Mouse (Mus musculus) layer of hippocampus, adult 9-11 months (tissue): ENCODE measurements around the gene Gmds.
A peak's percentile ranks its signal among the peaks of the same experiment; 100 is the strongest.

ENCODE experiments used
- DNase-seq: peaks from one replicate; pipeline ENCODE4 v3.0.0; 2022

Gmds gene

DNA sequence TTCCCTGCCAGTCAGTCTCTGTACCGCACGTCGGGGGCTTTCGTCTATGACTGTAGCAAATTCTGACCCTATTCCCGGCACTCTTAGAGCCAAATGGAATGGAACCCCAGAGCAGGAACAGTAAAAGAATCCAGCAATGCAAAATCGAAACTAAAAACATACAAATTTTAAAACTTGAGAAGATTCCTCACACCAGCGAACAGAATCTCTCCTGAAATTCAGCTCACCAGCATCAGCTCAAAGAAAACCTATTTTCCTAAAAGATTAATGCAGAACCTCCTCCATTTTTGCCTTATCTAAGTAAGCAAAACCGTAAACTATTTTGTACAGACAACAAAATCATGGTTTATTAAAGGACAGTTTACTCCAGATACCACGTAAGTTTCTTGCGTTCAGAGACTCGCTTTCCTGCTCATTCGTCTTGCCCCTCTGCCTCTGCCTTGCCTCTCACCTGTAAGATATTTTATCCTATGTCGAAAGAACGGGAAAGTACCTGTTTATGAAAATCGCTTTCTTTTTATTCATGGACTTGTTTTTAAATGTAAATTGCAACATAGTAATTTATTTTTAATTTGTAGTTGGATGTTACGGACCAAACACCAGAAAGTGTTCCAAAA, 529.6 kb downstream of the Gmds start:
- no peak for DNase-seq

- no peak for DNase-seq
Observed at GRCm38 (mm10) chr13:31808116-31808803, 530.3 kb downstream of the Gmds start.

DNA sequence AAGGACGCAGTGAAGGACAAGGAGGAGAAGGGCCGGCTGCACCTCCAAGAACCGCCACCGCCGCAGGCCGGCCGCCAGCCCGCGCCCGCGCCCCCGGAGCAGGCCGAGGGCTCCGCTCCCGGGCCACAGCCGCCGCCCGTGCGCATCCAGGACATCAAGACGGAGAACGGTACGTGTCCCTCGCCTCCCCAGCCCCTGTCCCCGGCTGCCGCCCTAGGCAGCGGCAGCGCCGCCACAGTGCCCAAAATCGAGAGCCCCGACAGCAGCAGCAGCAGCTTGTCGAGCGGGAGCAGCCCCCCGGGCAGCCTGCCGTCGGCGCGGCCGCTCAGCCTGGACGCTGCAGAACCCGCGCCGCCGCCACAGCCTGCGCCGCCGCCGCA, 530.8 kb downstream of the Gmds start:
- no peak for DNase-seq

GRCm38 (mm10) chr13:31806890-31807735, 531.4 kb downstream of the Gmds start:
- no peak for DNase-seq

GRCm38 (mm10) chr13:31806428-31806832, 532.1 kb downstream of the Gmds start, which contains the start of gene Foxc1:
Foxc1 (plus strand) TSS chr13:31806633.
- no peak for DNase-seq

GRCm38 (mm10) chr13:31805831-31806427, 532.6 kb downstream of the Gmds start:
- DNase-seq: no peak

DNA sequence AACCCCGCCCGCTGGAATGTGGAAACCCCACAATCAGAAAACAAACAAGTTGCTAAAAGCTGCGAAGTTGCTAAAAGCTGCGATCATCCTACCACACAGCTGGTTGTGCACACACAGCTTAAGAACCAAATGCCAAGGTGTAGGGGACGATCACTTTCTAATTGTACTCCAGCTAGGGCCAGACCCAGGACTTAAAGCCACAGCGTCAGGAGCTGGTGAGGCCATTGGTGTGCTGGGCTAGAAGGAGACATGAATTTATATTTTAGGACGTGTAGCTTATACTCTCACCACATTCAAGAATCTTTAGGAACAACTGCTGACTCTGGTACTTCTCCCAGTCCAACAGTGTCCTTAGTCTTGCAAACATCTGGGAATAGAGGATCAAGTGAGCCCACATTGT, 534.0 kb downstream of the Gmds start:
- DNase-seq: no peak

GRCm38 (mm10) chr13:31803166-31804093, 535.1 kb downstream of the Gmds start:
- DNase-seq: no peak

GRCm38 (mm10) chr13:31802447-31802846, 536.1 kb downstream of the Gmds start:
- no peak for DNase-seq

DNA sequence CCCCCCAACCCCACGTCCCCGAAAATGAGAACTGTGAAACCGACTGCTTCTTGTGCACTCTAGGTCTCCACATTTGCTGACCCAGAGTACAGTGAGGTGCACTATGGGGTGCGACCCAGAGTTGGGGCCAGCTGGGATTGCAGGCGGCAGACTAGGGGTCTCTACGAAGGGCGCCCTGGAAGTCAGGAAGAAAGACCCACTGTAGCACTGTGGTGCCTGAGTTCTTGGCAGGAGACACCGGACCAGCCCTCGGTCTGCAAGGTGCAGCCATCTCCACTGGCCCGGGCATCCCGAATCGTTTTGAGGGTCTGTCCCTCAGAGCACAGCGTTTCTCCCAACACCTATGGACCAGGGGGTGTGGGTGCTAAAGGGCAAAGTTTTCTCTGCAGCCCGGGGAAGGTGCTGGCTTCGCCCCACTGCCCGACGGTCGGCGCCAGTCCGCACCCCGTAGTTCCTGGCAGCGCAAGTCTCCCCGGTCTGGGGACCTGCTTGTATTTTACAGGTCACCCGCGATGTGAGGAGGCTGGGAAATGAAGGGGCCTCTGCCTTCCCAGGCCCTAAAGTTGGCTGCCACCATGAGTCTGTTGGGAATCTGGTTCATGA, 536.7 kb downstream of the Gmds start:
- DNase-seq: no peak

- peak; percentile 44 for DNase-seq
Observed at GRCm38 (mm10) chr13:31800581-31801576, 537.7 kb downstream of the Gmds start.

DNA sequence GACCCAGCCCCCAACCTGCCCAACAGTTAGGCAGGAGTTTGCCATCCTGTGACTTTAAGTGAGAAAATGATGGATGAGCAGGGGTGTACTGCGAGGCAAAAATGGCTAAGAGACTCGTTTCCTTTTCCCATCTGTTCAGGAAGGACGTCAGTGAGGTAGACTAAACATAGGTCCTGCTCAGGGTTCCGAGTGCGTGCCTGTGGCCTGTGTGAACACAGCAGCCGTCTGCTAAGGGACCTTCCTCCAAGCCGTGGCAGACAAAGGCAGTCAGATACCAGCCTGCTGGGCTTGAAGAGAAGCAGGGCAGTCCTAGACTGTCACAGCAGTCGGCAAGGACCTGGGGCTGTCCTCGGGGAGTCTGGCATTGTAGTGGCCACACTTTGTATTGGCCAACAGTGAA, 540.5 kb downstream of the Gmds start:
- no peak for DNase-seq

GRCm38 (mm10) chr13:31797346-31797745, 541.2 kb downstream of the Gmds start:
- no peak for DNase-seq

GRCm38 (mm10) chr13:31793163-31793562, 545.4 kb downstream of the Gmds start:
- no peak for DNase-seq

GRCm38 (mm10) chr13:31792480-31793132, 545.9 kb downstream of the Gmds start:
- DNase-seq: no peak

DNA sequence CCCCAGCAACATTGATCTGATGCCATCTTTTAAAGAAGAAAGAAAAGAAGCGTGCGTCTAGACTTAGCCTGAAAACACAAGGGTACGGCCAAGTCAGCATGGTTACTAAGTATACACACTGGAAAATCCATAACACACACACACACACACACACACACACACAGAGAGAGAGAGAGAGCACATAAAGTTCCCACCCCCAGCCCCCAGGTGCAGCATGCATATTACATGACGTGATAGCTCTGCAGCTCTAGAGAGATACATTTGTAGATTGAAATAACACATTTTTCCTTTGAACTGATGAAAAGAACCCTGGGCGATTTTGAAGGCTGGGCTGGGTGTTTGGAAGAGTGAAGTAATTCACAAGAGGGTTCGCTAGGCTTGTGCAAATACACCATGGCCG, 553.8 kb downstream of the Gmds start:
- DNase-seq: no peak

DNA sequence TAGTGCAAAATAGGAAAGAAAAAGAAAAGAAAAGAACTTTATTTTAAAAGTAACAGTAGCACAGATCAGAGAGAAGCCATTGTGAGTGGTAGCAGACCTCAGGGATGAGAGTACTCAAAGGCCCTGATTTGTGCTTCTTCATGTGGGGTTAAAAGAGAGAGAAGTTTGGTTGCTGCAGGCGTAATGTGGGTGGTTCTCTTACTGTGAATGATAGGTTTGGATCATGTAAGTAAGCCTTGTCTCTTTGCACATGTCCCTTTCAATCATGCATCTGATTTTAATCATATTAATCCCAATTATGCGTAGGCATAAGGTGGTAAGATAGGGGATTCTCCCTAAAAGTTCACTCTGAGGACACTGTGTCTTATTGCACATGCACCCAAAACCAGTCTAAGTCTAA, 556.5 kb downstream of the Gmds start:
- DNase-seq: no peak

- DNase-seq: no peak
Observed at GRCm38 (mm10) chr13:31780299-31780698, 558.2 kb downstream of the Gmds start.

DNA sequence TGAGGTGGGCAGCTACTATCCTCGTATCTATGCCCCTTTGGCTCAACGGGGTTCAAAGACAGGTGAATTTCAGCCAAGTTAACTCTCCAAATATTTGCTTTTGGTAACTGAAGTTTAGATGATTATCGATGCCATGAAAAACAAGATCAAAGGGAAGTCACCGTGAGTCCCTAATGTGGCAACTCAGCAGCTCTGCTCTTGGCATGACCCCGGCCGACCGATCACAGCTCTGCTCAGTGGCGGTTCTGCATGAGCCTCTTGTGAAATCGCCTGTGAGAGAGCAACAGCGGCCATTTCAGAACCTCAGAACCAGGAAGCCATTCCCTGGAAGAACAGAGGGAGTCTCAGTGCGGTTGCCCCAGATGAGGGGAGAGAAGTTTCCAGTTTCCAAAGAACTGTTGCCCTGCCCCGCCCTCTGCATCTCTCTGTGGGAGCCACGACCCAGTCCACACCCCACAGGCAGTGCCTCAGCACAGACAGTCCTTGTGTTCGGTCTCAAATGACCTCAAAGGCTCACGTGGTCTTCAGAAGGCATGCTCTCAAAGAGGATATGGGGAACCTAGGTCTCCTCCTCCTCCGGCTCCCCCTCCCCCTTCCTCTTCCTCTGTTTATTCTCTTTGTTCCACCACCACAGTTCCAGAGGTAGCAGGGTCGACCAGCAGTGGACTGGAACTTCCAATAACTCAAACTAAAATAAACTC, 559.1 kb downstream of the Gmds start:
- no peak for DNase-seq
